Mouse (Mus musculus) heart, adult 2 months (tissue): ENCODE results near the gene Pax9.

Experiments
- CTCF ChIP-seq: fragments of 200-600 bp; IDR thresholded peaks from 2 replicates; pipeline ENCODE4 v1.8.1; 2022; ENCODE audit warnings: antibody characterized with exemption, mild to moderate bottlenecking, moderate library complexity
- POLR2A ChIP-seq: fragments of 200-500 bp; IDR thresholded peaks from 2 replicates; pipeline ENCODE4 v1.6.1; 2011; ENCODE audit warnings: mild to moderate bottlenecking, low read depth, low read length, control low read depth; ENCODE audit not compliant: insufficient read depth

GRCm38 (mm10) chr12:56690366-56690765, 1.2 kb upstream of the Pax9 start:
- TF ChIP-seq POLR2A (no peak), CTCF (no peak)
